Mouse (Mus musculus) liver, embryonic 16.5 days (tissue): ENCODE measurements around the gene Gm49391. TPM values are rescaled to one million over a fixed set of nuclear protein-coding genes. Genes with fewer than 3 reads are reported as not detected.
"Not testable (repeated sequence)": the region's sequence is repeated elsewhere in the genome, so short reads cannot be mapped to it uniquely, and the experiment has no call there.

Experiments used
- ATAC-seq: fragments of 200-750 bp; cut with Nextera tagmentation; 2 replicates; pipeline ENCODE4 v1.8.0; 2017; ENCODE audit warnings: low read depth, mild to moderate bottlenecking, moderate number of reproducible peaks, moderate library complexity
- H3K27ac ChIP-seq: fragments of 300-500 bp; sonication (generic); 2 replicates; pipeline ENCODE4 v1.5.1; 2014; ENCODE audit warnings: mild to moderate bottlenecking, low read length
- H3K27me3 ChIP-seq: fragments of 300-500 bp; sonication (generic); 2 replicates; pipeline ENCODE4 v1.6.1; 2014; ENCODE audit warnings: low read depth, low read length, mixed read lengths; ENCODE audit not compliant: control insufficient read depth, insufficient read depth
- H3K36me3 ChIP-seq: fragments of 300-500 bp; sonication (generic); 2 replicates; pipeline ENCODE4 v1.6.1; 2014; ENCODE audit warnings: mild to moderate bottlenecking; ENCODE audit not compliant: control insufficient read depth, insufficient read depth
- H3K4me1 ChIP-seq: fragments of 300-500 bp; sonication (generic); 2 replicates; pipeline ENCODE4 v1.6.1; 2014; ENCODE audit warnings: low read depth, low read length, mixed read lengths; ENCODE audit not compliant: control insufficient read depth
- H3K4me2 ChIP-seq: fragments of 300-500 bp; sonication (generic); 2 replicates; pipeline ENCODE4 v1.6.1; 2014; ENCODE audit warnings: low read depth, low read length, mixed read lengths
- H3K4me3 ChIP-seq: fragments of 300-500 bp; sonication (generic); 2 replicates; pipeline ENCODE4 v1.5.1; 2014; ENCODE audit warnings: low read depth, mild to moderate bottlenecking, low read length
- H3K9ac ChIP-seq: fragments of 300-500 bp; sonication (generic); 2 replicates; pipeline ENCODE4 v1.6.1; 2014; ENCODE audit warnings: low read depth, low read length
- H3K9me3 ChIP-seq: fragments of 300-500 bp; sonication (generic); replicated peaks from 2 replicates; pipeline ENCODE4 v1.6.1; 2016; ENCODE audit warnings: low read length; ENCODE audit not compliant: control insufficient read depth
- WGBS: fragments of 180-500 bp; shearing (Covaris S2); extraction: QIAGEN DNeasy Blood & Tissue Kit; methylation state at CpG from one replicate; pipeline ENCODE4 v1.1.7; 2014; ENCODE audit not compliant: insufficient replicate concordance; 5-methylcytosine and 5-hydroxymethylcytosine counted together
- polyA plus RNA-seq: library from polyadenylated mRNA; unstranded; fragments of >200 nt; fragmentation: Nextera tagmentation; extraction: Ambion mirVana; gene quantifications from 2 replicates; pipeline ENCODE4 v1.2.1, GENCODE M21; 2015

Gene Gm49391
- 1.9 and 2.5 TPM in 2 replicates for polyA plus RNA-seq

DNA sequence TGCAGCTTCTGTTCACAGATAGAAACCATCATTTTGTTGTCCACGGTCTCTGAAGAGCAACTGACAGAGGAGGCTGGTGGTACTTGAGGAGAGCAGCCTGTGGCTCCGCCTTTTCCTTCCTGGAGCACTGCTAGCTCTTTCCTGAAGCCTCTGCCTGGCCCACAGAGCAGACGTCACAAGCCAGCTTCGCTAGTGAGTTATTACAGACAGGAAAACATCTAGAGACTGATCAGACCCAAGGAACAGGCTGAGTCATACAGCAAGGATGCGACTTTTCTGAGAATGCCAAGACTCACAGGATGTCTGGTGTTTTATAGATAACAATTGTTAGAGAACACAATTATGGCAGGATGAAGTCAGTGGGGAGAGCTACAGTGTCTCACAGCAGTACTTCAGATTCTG, at the start of gene Gm49391, which contains the start of gene Ctla2a:
TSS of gene Gm49391 (minus strand) at position 72 of the 402 bp plus-strand sequence.
TSS of gene Ctla2a (minus strand) at position 126 of the 402 bp plus-strand sequence.
- no peaks in the 10 kb centered on the region for H3K4me1 ChIP-seq
- peak; percentile 82 for ATAC-seq
- H3K4me2 ChIP-seq = no peak within 1 kb of the TSS
- no peaks in the 10 kb centered on the region for H3K27me3 ChIP-seq
- H3K4me3 ChIP-seq = no peak within 1 kb of the TSS
- no peaks in the 10 kb centered on the region for H3K9me3 ChIP-seq
- H3K36me3 ChIP-seq = no peaks in the 10 kb centered on the region
- H3K9ac ChIP-seq = no peak within 1 kb of the TSS
- WGBS = 11% methylated on average over 5 of the region's 5 CpGs
- no peak within 1 kb of the TSS for H3K27ac ChIP-seq

- H3K4me1 ChIP-seq, H3K4me3 ChIP-seq, H3K9me3 ChIP-seq, H3K4me2 ChIP-seq, H3K27ac ChIP-seq, H3K27me3 ChIP-seq, H3K36me3 ChIP-seq, H3K9ac ChIP-seq, ATAC-seq: not testable (repeated sequence)
- WGBS = 52% methylated on average over 4 of the region's 4 CpGs
Measured at GRCm38 (mm10) chr13:60972319-60972718, 35.9 kb upstream of the Gm49391 start.

DNA sequence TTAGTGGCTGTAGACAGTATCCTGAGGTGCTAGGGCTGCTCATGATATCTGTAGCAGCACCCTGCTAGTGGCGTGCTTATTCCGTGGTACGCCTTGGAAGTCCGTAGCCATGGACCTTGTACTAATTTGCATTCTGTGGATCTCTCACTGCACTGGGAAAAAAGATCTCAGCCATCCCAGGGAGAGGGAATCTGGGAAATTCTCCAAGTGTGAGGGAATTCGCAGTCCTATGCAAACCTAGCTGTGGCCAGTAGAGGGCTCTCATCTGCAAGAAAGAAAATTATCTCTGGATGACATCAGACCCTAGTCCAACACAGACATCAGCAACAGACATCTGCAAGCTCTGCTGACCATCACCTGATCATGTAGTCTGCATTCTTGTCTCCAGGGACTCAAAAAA, 27.6 kb upstream of the Gm49391 start:
- not testable (repeated sequence) for ATAC-seq, H3K36me3 ChIP-seq, H3K4me3 ChIP-seq, H3K27ac ChIP-seq, H3K4me2 ChIP-seq, H3K9ac ChIP-seq, H3K4me1 ChIP-seq, H3K9me3 ChIP-seq, H3K27me3 ChIP-seq
- WGBS = 24% methylated on average over 5 of the region's 5 CpGs

DNA sequence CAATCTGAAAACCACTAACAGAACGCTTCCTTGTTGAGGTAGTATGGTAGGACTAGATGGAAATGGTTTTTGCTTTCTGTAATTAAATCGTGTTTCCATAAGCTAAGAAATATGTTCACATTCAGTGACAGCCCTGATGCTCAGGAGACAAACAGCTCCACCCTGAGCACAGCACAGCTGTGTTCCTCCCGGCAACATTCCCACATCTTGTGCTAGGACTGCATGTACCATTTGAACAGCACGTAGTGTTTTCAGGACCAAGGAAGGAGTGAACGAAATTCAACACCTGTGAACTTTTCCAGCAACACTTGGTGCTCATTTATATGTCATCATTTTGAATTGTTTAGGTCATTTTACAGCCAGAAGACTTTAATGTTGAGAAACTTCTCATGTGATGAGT, 25.3 kb upstream of the Gm49391 start:
- no peaks in the 10 kb centered on the region for H3K9me3 ChIP-seq
- no peak overlapping the region for H3K27ac ChIP-seq
- no peak overlapping the region for H3K4me2 ChIP-seq
- no peaks in the 10 kb centered on the region for H3K4me1 ChIP-seq
- no peaks in the 10 kb centered on the region for H3K36me3 ChIP-seq
- H3K27me3 ChIP-seq = no peaks in the 10 kb centered on the region
- H3K9ac ChIP-seq = no peak overlapping the region
- WGBS = 48% methylated on average over 5 of the region's 5 CpGs
- H3K4me3 ChIP-seq = no peak overlapping the region
- no peak for ATAC-seq

DNA sequence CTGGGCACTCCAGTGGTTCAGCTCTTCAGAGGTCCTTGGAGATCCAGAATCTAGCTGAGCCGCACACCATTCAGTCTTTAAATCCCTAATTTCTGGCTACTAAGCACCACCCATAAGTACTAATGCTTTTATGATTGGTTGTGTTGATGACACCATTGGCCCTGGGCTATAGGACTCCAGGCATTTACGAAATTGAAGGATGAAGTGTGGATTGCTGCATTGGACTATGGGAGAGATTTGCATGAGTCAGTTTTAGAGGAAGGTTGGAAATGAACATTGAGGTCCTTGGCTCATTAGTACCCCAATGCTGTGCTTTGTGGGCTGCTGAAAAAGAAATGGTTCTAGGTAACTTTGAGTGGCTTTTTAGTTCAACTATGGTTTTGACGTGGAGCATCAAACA, 5.5 kb upstream of the Gm49391 start, which contains the start of gene Tpbpa:
TSS of gene Tpbpa (minus strand) at position 101 of the 400 bp plus-strand sequence.
- H3K4me2 ChIP-seq, H3K27me3 ChIP-seq, ATAC-seq, H3K36me3 ChIP-seq, H3K9me3 ChIP-seq, H3K4me1 ChIP-seq, H3K9ac ChIP-seq, H3K27ac ChIP-seq, H3K4me3 ChIP-seq: not testable (repeated sequence)
- WGBS = 50% methylated on average over 3 of the region's 3 CpGs

DNA sequence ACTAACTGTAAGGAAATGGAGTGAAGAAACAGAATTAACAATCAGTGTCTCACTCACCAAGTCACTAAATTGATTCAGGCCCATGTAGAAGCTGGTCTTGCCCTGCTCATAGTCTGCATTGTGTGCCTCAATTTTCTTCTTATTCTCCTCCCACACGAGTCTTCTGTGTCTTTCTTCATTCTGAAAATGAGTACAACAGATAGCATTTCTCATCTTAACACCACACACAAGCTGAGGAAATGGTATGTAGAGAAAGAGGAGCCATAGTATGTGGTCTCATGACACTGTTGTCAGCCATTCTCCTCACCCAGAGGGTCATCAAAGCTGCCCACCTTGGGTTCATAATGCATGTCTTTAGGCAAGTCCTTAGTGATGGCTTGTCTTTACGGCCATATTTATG, 881 bp downstream of the Gm49391 start, which contains the start of gene Gm49393:
TSS of gene Gm49393 (minus strand) at position 101 of the 400 bp plus-strand sequence.
- WGBS = 51% methylated on average over 2 of the region's 2 CpGs
- not testable (repeated sequence) for H3K4me2 ChIP-seq, H3K4me3 ChIP-seq, H3K36me3 ChIP-seq, H3K27ac ChIP-seq, H3K9ac ChIP-seq, H3K9me3 ChIP-seq, ATAC-seq, H3K27me3 ChIP-seq, H3K4me1 ChIP-seq

DNA sequence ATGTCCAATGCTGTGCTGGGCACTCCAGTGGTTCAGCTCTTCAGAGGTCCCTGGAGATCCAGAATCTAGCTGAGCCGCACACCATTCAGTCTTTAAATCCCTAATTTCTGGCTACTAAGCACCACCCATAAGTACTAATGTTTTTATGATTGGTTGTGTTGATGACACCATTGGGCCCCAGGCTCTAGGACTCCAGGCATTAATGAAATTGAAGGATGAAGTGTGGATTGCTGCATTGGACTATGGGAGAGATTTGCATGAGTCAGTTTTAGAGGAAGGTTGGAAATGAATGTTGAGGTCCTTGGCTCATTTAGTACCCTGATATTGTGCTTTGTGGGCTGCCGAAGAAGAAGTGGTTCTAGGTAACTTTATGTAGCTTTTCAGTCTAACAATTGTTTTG, 31.6 kb downstream of the Gm49391 start, which contains the start of gene Tpbpb:
TSS of gene Tpbpb (minus strand) at position 101 of the 400 bp plus-strand sequence.
- ATAC-seq, H3K27me3 ChIP-seq, H3K4me1 ChIP-seq, H3K9me3 ChIP-seq, H3K9ac ChIP-seq, H3K4me3 ChIP-seq, H3K36me3 ChIP-seq, H3K27ac ChIP-seq, H3K4me2 ChIP-seq: not testable (repeated sequence)
- 65% methylated on average over 2 of the region's 2 CpGs for WGBS

- Histone ChIP-seq H3K36me3 (no peaks in the 10 kb centered on the region), H3K4me1 (no peaks in the 10 kb centered on the region), H3K9ac (no peak within 1 kb of the TSS), H3K9me3 (no peaks in the 10 kb centered on the region), H3K27me3 (no peaks in the 10 kb centered on the region), H3K27ac (no peak within 1 kb of the TSS), H3K4me3 (no peak within 1 kb of the TSS), H3K4me2 (no peak within 1 kb of the TSS)
- peak; percentile 85 for ATAC-seq
- 23% methylated on average over 3 of the region's 3 CpGs for WGBS
Measured at GRCm38 (mm10) chr13:60897328-60897727, 39.0 kb downstream of the Gm49391 start, which contains the start of gene Ctla2b. Ctla2b (minus strand) TSS chr13:60897447.

DNA sequence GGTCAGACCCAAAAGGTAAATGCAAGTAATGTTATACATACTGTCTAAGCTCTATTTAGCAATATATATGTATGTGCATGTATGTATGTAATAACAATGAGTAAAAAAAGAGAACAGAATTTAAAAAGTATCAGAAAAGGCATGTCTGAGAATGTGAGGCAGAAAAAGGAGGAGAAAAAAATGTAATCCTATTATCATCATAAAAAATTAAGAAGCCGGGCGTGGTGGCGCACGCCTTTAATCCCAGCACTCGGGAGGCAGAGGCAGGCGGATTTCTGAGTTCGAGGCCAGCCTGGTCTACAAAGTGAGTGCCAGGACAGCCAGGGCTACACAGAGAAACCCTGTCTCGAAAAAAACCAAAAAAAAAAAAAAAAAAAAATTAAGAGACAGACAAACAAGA, 39.6 kb downstream of the Gm49391 start, which contains the start of gene Gm49392:
TSS of gene Gm49392 (minus strand) at position 101 of the 400 bp plus-strand sequence.
- 91% methylated on average over 6 of the region's 8 CpGs for WGBS
- ATAC-seq, H3K4me3 ChIP-seq, H3K4me2 ChIP-seq, H3K4me1 ChIP-seq, H3K9ac ChIP-seq, H3K27me3 ChIP-seq, H3K9me3 ChIP-seq, H3K36me3 ChIP-seq, H3K27ac ChIP-seq: not testable (repeated sequence)
